Mouse (Mus musculus): Measurements from ENCODE around the gene Lpp. TPM values are rescaled to one million over a fixed set of nuclear protein-coding genes. Genes with fewer than 3 reads are reported as not detected.

The Lpp gene
- polyA plus RNA-seq, 1 experiment from 2014 or later = 11.5 TPM

DNA sequence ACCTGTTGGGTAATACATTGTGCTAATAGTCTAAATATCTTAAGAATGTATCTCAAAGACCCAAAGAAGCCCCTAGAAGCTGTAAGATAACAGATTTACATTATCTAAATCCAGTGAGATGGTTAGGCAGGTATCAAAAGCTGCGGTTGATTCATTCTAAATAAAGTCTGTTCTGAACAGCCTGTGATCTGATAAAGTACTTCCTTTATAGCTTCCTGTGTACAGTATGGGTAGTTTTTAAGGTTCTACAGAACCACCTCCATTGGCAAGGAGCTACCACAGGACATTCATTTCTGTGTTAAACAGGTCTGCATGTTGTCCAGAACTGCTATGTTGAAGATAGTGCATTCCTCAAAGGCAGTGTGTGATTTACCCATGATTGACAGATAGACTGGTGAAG, 554.2 kb downstream of the Lpp start:
- no peak for ATAC-seq (ENCODE audit: low FRiP score, low read depth)

DNA sequence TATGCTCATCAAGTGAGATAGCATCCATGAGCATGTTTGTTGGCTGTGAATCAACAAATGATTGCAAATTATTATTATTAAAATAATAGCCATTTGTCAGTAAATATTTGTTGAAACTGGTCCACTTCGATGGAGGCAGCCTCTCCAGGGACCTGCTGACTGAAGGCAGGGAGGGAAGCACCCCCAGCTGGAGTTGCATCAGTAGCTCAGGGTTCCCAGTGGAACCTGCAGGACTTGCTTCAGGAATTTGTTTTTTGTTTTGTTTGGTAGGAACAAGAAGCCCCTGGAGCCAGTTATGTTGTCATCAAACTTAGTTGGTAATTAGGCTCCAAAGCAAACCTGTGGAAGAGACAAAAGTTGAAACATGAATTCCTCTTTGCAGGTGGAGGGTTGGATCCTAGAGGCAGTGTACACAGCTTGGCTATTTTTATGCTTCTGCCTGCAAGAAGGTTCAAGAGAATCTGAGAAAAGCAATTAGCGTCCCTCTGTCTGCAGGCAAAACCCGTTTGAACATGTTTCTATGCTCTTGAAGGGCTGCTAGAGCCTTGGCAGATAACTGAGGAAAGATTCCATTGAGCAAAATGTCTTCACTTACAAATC, 554.9 kb downstream of the Lpp start:
- Histone ChIP-seq H3K27ac (replicated peaks) (no peak overlapping the region), H3K4me2 (no peak overlapping the region), H3K27me3 (no peaks in the 10 kb centered on the region), H3K4me1 (replicated peaks) (peaks cover 13% of the 10 kb centered on the region), H3K9ac (no peak overlapping the region), H3K36me3 (no peaks in the 10 kb centered on the region), H3K4me3 (no peak overlapping the region), H3K9me3 (no peaks in the 10 kb centered on the region)
- no peak for ATAC-seq (ENCODE audit: low FRiP score, low read depth)
- 69% methylated on average over 3 of the region's 3 CpGs for WGBS

More for the DNA sequence above, 554.2 kb downstream of the Lpp start:
- H3K36me3 ChIP-seq = no peaks in the 10 kb centered on the region
- H3K4me2 ChIP-seq = no peak overlapping the region
- no peaks in the 10 kb centered on the region for H3K27me3 ChIP-seq
- H3K9ac ChIP-seq = no peak overlapping the region
- H3K4me3 ChIP-seq = no peak overlapping the region
- no peaks in the 10 kb centered on the region for H3K9me3 ChIP-seq
- H3K27ac ChIP-seq (replicated peaks) = no peak overlapping the region
- 93% methylated on average over 1 of the region's 1 CpGs for WGBS
- peaks cover 13% of the 10 kb centered on the region for H3K4me1 ChIP-seq (replicated peaks)

DNA sequence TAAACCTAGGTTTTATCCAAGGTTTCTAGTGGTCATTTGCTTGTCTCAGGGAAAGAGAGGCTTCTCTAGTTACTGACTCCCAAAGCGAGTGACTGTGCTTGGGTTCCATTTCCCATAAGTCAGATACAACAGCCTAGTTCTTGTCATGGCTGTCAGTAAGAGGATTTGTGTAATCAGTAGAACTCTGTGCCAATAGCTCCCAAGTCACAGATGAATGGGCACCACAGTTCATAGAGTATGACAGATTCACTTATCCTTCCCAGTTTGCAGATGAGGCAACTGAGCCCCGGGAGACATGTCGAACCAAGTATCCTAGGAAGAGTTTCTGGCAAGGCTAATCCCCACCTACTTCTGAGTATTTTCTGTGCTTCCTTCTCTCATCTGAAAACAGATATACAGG, 556.0 kb downstream of the Lpp start:
- Histone ChIP-seq H3K36me3 (no peaks in the 10 kb centered on the region), H3K4me1 (replicated peaks) (peaks cover 7% of the 10 kb centered on the region; the same call in 1 of the 2 replicates), H3K9me3 (no peaks in the 10 kb centered on the region), H3K4me2 (no peak overlapping the region), H3K27me3 (no peaks in the 10 kb centered on the region), H3K27ac (replicated peaks) (no peak overlapping the region), H3K4me3 (no peak overlapping the region), H3K9ac (no peak overlapping the region)
- no peak for ATAC-seq (ENCODE audit: low FRiP score, low read depth)
- 80% methylated on average over 3 of the region's 3 CpGs for WGBS

DNA sequence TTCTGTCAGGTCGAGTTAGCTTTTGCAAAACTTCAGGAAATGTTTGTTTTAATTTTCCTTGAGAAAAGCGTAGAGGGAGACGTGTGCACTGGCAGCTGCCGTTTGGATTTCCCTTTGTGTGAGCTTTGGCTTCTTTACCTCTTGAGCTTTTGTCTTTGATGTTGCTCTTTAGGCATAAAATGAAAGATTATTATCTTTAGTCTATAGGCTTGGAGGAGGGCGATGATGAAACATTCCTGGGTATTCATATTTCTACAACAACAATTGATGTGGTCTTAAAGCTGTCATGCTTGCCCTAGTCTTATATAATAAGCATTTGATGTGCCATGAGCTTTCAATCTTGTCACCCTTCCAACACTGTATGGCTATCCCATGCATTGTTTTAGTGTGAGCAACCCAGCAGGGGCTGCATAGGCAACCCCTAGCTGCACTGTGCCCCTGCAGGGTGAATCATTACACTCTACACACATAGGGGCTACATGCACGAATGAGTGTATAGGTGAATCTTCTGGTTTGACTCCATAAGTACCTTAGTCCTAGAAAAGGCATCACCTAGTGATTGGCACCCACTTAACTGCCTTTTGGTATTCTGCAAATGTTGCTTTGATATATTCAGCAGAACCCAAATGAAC, 556.9 kb downstream of the Lpp start:
- Histone ChIP-seq H3K4me1 (replicated peaks) (peaks cover 7% of the 10 kb centered on the region; the same call in 1 of the 2 replicates), H3K9me3 (no peaks in the 10 kb centered on the region), H3K4me3 (no peak overlapping the region), H3K27ac (replicated peaks) (no peak overlapping the region), H3K9ac (no peak overlapping the region), H3K36me3 (no peaks in the 10 kb centered on the region), H3K27me3 (no peaks in the 10 kb centered on the region), H3K4me2 (no peak overlapping the region)
- WGBS = 44% methylated on average over 6 of the region's 6 CpGs
- no peak for ATAC-seq (ENCODE audit: low FRiP score, low read depth)

DNA sequence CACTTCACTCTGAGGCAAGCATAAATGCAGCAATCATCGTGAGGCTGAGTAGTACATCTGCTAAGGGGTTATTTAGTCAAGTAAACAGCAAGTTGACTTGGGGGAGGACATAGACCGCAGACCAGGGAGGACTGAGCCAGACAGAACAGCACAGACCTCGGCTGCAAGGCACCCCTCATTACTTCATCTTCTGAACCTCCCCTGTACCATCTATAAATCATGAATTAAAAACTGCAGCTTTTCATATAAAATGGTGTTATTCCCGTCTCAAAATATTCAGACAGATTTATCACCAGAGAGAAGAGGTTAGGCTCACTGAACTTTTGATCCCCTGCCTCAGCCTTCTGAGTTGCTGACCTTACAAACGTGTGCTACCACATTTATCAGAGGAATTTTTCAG, 558.6 kb downstream of the Lpp start:
- Histone ChIP-seq H3K9ac (no peak overlapping the region), H3K4me3 (no peak overlapping the region), H3K27me3 (no peaks in the 10 kb centered on the region), H3K9me3 (no peaks in the 10 kb centered on the region), H3K4me1 (replicated peaks) (peaks cover 7% of the 10 kb centered on the region; the same call in 1 of the 2 replicates), H3K4me2 (no peak overlapping the region), H3K36me3 (no peaks in the 10 kb centered on the region), H3K27ac (replicated peaks) (no peak overlapping the region)
- no peak for ATAC-seq (ENCODE audit: low FRiP score, low read depth)
- 62% methylated on average over 5 of the region's 5 CpGs for WGBS

DNA sequence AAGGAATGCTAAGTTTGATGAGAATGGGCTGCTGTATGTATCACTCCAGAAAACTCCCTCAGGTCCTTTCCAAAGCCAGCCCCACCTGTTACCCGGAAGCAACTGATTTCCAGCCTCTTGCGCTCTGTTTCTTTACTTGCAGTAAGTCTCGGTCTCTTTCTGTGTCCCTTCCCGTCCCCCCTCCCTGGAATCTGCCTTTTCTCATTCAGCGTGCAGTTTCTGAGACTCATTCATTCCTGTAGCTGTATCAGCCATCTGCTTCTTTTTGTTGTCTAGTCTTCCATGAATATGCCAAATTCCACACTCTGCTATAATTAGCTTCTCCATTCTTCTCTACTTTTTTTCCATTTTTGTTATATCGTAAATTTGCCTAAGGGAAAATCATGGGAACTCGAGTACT, 561.7 kb downstream of the Lpp start:
- Histone ChIP-seq H3K4me2 (no peak overlapping the region), H3K27me3 (no peaks in the 10 kb centered on the region), H3K36me3 (no peaks in the 10 kb centered on the region), H3K9ac (no peak overlapping the region), H3K27ac (replicated peaks) (no peak overlapping the region), H3K9me3 (no peaks in the 10 kb centered on the region), H3K4me1 (replicated peaks) (peaks cover 7% of the 10 kb centered on the region; the same call in 1 of the 2 replicates), H3K4me3 (no peak overlapping the region)
- WGBS = 66% methylated on average over 7 of the region's 7 CpGs
- ATAC-seq (ENCODE audit: low FRiP score, low read depth) = no peak

DNA sequence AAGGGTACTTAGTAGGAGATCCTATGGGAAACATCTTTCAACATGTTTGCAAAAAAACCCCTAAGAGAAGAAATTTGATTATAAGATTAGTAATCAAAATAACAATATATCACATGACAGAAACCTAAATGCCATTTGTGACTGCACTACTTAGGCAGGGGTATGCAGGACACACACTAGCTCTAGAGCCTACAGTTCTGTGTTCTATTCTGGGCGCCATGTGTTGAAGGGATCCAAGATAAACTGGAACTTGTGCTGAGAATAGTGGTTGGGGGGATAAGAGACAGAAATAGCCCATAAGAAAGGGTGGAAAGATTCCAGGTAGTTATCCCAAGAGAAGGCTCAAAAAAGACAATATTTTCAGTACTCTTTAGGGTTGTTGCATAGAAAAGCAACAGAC, 565.4 kb downstream of the Lpp start:
- Histone ChIP-seq H3K4me3 (no peak overlapping the region), H3K9me3 (no peaks in the 10 kb centered on the region), H3K4me1 (replicated peaks) (no peaks in the 10 kb centered on the region), H3K9ac (no peak overlapping the region), H3K36me3 (no peaks in the 10 kb centered on the region), H3K27ac (replicated peaks) (no peak overlapping the region), H3K27me3 (no peaks in the 10 kb centered on the region), H3K4me2 (no peak overlapping the region)
- ATAC-seq (ENCODE audit: low FRiP score, low read depth) = no peak
- 100% methylated on average over 1 of the region's 1 CpGs for WGBS

DNA sequence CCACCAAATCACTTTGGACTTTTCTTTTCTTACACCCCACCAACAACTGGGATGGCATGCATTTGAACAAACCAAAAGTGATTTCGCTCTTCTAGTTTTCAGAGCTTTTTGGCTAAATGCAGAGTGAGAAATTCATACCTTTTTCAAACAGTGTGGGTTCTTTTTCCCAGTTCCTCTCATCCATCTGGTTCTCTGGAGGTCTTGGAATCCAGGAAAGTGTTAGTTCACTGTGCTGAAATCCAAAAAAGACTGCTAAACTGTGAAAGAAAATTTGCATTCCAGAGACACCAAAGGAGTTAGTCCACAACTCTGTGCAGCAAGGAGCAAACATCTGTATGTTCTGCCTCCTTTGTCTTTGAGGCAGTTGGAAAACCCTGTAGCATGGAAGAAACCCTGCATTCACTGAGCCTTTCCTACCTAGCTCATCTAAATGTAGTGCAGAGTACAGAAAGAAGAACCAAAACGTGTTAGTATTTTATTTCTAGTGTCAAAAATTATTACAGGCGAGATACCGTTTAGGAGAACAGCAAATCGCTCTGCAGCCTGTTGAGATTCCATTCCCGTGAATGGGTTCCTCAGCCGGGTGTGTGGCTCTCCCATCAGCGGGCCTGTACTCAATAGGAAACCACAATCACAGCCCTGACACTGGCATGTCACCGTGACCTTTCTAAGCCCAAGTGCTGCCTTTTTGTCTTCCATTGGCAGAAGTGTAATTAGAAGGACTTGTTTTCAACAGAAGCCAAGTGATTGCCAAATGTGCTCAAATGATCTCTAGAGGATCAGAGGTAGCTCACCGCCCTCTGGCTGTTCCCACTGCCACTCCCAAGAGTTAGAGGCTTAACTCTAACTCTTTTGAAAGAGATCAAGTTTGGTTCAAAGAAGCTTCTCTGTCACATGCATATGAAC, 567.8 kb downstream of the Lpp start:
- no peaks in the 10 kb centered on the region for H3K36me3 ChIP-seq
- 79% methylated on average over 10 of the region's 10 CpGs for WGBS
- no peak overlapping the region for H3K4me3 ChIP-seq
- H3K27ac ChIP-seq (replicated peaks) = no peak overlapping the region
- ATAC-seq (ENCODE audit: low FRiP score, low read depth) = no peak
- H3K4me1 ChIP-seq (replicated peaks) = no peaks in the 10 kb centered on the region
- no peak overlapping the region for H3K9ac ChIP-seq
- no peaks in the 10 kb centered on the region for H3K27me3 ChIP-seq
- H3K4me2 ChIP-seq = no peak overlapping the region
- no peaks in the 10 kb centered on the region for H3K9me3 ChIP-seq

DNA sequence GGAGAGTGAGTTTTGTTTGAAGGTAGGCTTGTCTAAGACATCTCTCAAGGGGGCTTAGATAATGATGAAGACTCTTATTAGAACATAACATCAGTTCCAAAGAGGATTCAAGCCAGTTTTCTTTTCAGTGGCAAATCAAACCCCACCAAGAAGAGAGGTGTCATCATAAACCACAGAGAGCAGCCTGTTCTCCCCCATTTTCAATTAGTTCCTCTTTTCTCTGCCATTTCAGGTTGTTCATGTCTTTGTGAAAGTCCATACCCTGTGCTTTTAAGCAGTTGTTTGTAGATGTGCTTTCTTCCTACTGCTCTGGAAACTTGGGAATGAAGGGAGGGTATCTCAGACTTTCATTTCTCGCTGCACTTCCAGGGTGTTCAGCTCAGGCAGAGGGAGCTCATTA, 571.0 kb downstream of the Lpp start:
- H3K27me3 ChIP-seq = no peaks in the 10 kb centered on the region
- H3K36me3 ChIP-seq = no peaks in the 10 kb centered on the region
- 87% methylated on average over 1 of the region's 1 CpGs for WGBS
- H3K9ac ChIP-seq = no peak overlapping the region
- no peak overlapping the region for H3K4me3 ChIP-seq
- no peak overlapping the region for H3K4me2 ChIP-seq
- no peaks in the 10 kb centered on the region for H3K9me3 ChIP-seq
- no peak overlapping the region for H3K27ac ChIP-seq (replicated peaks)
- no peaks in the 10 kb centered on the region for H3K4me1 ChIP-seq (replicated peaks)
- no peak for ATAC-seq (ENCODE audit: low FRiP score, low read depth)

DNA sequence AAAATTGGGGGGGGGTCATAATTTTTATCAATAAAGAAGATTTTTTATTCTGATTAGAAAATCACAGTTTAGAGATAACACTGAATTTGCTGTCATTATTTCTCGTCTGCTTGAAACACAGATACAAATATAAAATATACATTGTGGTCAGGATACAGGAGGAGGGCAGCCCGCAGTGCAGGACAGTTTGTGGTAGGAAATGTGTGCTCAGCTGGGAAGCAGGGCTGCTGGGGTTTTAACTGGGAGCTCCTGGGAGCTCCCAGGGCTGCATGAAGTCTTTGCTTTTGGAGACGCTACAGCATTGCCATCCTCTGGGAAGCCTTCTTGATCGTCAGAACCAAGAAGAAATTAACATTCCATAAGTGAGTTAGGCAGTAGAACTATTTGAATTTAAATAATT, 571.8 kb downstream of the Lpp start:
- H3K36me3 ChIP-seq = no peaks in the 10 kb centered on the region
- no peaks in the 10 kb centered on the region for H3K4me1 ChIP-seq (replicated peaks)
- no peak for ATAC-seq (ENCODE audit: low FRiP score, low read depth)
- no peak overlapping the region for H3K4me3 ChIP-seq
- H3K4me2 ChIP-seq = no peak overlapping the region
- 85% methylated on average over 4 of the region's 4 CpGs for WGBS
- no peak overlapping the region for H3K27ac ChIP-seq (replicated peaks)
- H3K9ac ChIP-seq = no peak overlapping the region
- no peaks in the 10 kb centered on the region for H3K9me3 ChIP-seq
- no peaks in the 10 kb centered on the region for H3K27me3 ChIP-seq

DNA sequence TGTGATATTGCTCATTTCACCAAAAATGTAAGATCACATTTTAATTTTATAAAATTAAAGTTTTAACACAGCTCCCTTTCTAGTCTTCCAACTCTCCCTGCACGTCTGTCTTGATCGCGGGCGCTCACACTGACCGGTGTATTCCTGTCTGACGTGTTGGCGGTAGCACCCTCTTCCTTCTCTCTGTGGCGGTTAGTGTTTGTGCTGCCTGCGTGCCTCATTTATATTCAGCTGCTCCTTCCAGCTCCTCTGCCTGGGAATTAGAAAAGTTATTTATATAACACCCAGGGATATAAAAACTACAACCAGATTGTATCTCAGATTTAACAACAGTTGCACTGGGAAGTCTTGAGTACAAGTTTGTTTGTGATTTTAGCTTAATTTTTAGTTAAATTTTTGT, 573.2 kb downstream of the Lpp start:
- Histone ChIP-seq H3K4me2 (no peak overlapping the region), H3K36me3 (no peaks in the 10 kb centered on the region), H3K9ac (no peak overlapping the region), H3K9me3 (no peaks in the 10 kb centered on the region), H3K4me1 (replicated peaks) (no peaks in the 10 kb centered on the region), H3K27ac (replicated peaks) (no peak overlapping the region), H3K4me3 (no peak overlapping the region), H3K27me3 (no peaks in the 10 kb centered on the region)
- ATAC-seq (ENCODE audit: low FRiP score, low read depth) = no peak
- 92% methylated on average over 9 of the region's 9 CpGs for whole genome bisulfite sequencing

DNA sequence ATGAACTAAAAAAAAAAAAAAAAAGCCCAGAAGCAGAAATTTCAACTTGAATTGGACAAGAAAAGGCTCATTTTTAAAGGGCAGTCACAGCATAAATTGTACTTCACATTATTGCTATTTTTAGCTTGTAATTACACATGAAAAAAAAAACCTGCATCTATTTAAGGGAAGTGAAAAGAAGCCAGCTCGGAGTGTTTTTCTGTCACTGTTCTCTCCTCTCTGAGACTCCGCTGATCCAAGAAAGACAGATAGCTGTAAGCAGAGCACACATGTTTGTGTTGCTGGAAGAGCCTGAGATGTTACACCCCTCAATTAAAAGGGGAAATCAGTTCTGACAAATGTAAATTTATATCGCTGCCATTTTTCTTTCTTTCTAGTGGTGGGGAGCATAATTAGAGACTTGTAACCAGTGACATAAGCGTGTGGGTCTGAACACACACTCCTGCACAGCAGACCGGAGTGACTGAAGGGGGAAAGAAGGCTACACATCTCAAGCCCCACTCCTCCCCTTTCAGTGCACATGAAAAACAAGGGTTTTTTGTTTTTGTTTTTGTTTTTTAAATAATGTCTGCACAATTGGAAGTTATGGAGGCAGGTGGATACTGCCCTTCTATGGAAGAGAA, 579.8 kb downstream of the Lpp start:
- H3K4me1 ChIP-seq (replicated peaks) = no peaks in the 10 kb centered on the region
- no peak overlapping the region for H3K4me3 ChIP-seq
- H3K36me3 ChIP-seq = no peaks in the 10 kb centered on the region
- H3K9me3 ChIP-seq = no peaks in the 10 kb centered on the region
- no peak for ATAC-seq (ENCODE audit: low FRiP score, low read depth)
- H3K9ac ChIP-seq = no peak overlapping the region
- H3K27ac ChIP-seq (replicated peaks) = no peak overlapping the region
- WGBS = 77% methylated on average over 5 of the region's 5 CpGs
- no peaks in the 10 kb centered on the region for H3K27me3 ChIP-seq
- H3K4me2 ChIP-seq = no peak overlapping the region

Measured in hindbrain, embryonic 15.5 days (tissue).